Mouse (Mus musculus) heart, adult 2 months (tissue): Measurements from ENCODE around the gene Lats2. TPM values are rescaled to one million over a fixed set of nuclear protein-coding genes. Genes with fewer than 3 reads are reported as not detected.

Experiments
- DNase-seq, 2 experiments: peaks; one replicate each; pipeline ENCODE4 v3.0.0; 2021
- H3K27ac ChIP-seq: fragments of 200-600 bp; 2 replicates; pipeline ENCODE4 v1.8.1; 2022
- H3K27me3 ChIP-seq: fragments of 200-500 bp; 2 replicates; pipeline ENCODE4 v1.6.1; 2012; ENCODE audit warnings: mild to moderate bottlenecking, low read length, inconsistent platforms, mixed read lengths; ENCODE audit not compliant: control insufficient read depth, insufficient read depth
- H3K36me3 ChIP-seq: fragments of 200-500 bp; 2 replicates; pipeline ENCODE4 v1.6.1; 2012; ENCODE audit warnings: low read length, inconsistent platforms; ENCODE audit not compliant: control insufficient read depth, insufficient read depth
- H3K4me1 ChIP-seq: fragments of 200-500 bp; 2 replicates; pipeline ENCODE4 v1.6.1; 2011; ENCODE audit warnings: low read length; ENCODE audit not compliant: control insufficient read depth, insufficient read depth
- H3K4me3 ChIP-seq: fragments of 200-600 bp; 2 replicates; pipeline ENCODE4 v1.8.1; 2022
- H3K79me2 ChIP-seq: fragments of 200-500 bp; replicated peaks from 2 replicates; pipeline ENCODE4 v1.6.1; 2012; ENCODE audit warnings: mild to moderate bottlenecking, inconsistent platforms, low read length, moderate library complexity, mixed read lengths; ENCODE audit not compliant: control insufficient read depth, insufficient read depth
- H3K9ac ChIP-seq: fragments of 200-500 bp; 2 replicates; pipeline ENCODE4 v1.6.1; 2012; ENCODE audit warnings: low read depth, mild to moderate bottlenecking, control low read depth, inconsistent platforms, low read length, mixed read lengths
- CTCF ChIP-seq: fragments of 200-600 bp; IDR thresholded peaks from 2 replicates; pipeline ENCODE4 v1.8.1; 2022; ENCODE audit warnings: antibody characterized with exemption, mild to moderate bottlenecking, moderate library complexity
- EP300 ChIP-seq: fragments of 200-500 bp; IDR thresholded peaks from 2 replicates; pipeline ENCODE4 v1.6.1; 2011; ENCODE audit warnings: low read depth, low read length, control low read depth; ENCODE audit not compliant: insufficient read depth
- POLR2A ChIP-seq: fragments of 200-500 bp; IDR thresholded peaks from 2 replicates; pipeline ENCODE4 v1.6.1; 2011; ENCODE audit warnings: mild to moderate bottlenecking, low read depth, low read length, control low read depth; ENCODE audit not compliant: insufficient read depth
- WGBS: fragments of 180-500 bp; shearing (Covaris S2); methylation state at CpG from one replicate; pipeline ENCODE4 v1.1.7; 2018; 5-methylcytosine and 5-hydroxymethylcytosine counted together
- intact Hi-C: fragments of 180-260 bp; cut with DNase I; formaldehyde crosslinking; loops from one replicate; pipeline ENCODE4 v1.15.1; 2025
- polyA plus RNA-seq: library from polyadenylated mRNA; depleted of rRNA; stranded (reverse); fragments of >200 nt; gene quantifications from 2 replicates; pipeline ENCODE4 v1.2.3, GENCODE M21; 2012
- total RNA-seq, 2 experiments: library from RNA; stranded (reverse); gene quantifications; 2 replicates each; pipeline ENCODE4 v1.2.3; 2021

The Lats2 gene
- total and polyA plus RNA-seq, 3 experiments: 18.6 to 31.2 (median 30.1) TPM

- H3K36me3 ChIP-seq: no peaks in the 10 kb centered on the region
- WGBS: 92% methylated on average over 9 of the region's 9 CpGs
- H3K4me3 ChIP-seq: no peak overlapping the region
- H3K27ac ChIP-seq: no peak overlapping the region
- no peaks in the 10 kb centered on the region for H3K27me3 ChIP-seq
- H3K4me1 ChIP-seq: no peaks in the 10 kb centered on the region
- no peak for TF ChIP-seq POLR2A
- TF ChIP-seq CTCF: no peak
- no peak for TF ChIP-seq EP300
- intact Hi-C loops: loop anchor here (10.0 kb wide), 1 partner anchor 105 kb away; no protein-coding TSS in a partner anchor
- H3K79me2 ChIP-seq: no peaks in the 10 kb centered on the region
- no peak overlapping the region for H3K9ac ChIP-seq
- DNase-seq: no peak
Measured at GRCm38 (mm10) chr14:57789759-57790158, 31.6 kb upstream of the Lats2 start.

- intact Hi-C loops: no loop called here
- TF ChIP-seq POLR2A: no peak
- TF ChIP-seq CTCF: no peak
- H3K79me2 ChIP-seq: no peaks in the 10 kb centered on the region
- H3K27ac ChIP-seq: no peak overlapping the region
- no peaks in the 10 kb centered on the region for H3K36me3 ChIP-seq
- H3K27me3 ChIP-seq: no peaks in the 10 kb centered on the region
- DNase-seq: no peak
- no peak overlapping the region for H3K9ac ChIP-seq
- no peaks in the 10 kb centered on the region for H3K4me1 ChIP-seq
- H3K4me3 ChIP-seq: no peak overlapping the region
- 81% methylated on average over 2 of the region's 2 CpGs for WGBS
Measured at GRCm38 (mm10) chr14:57789311-57789710, 31.1 kb upstream of the Lats2 start.

- Histone ChIP-seq H3K79me2 (no peaks in the 10 kb centered on the region), H3K9ac (no peak overlapping the region), H3K27me3 (no peaks in the 10 kb centered on the region), H3K4me3 (no peak overlapping the region), H3K36me3 (no peaks in the 10 kb centered on the region), H3K27ac (no peak overlapping the region), H3K4me1 (no peaks in the 10 kb centered on the region)
- no peak for DNase-seq
- intact Hi-C loops: no loop called here
- TF ChIP-seq POLR2A (no peak), CTCF (no peak), EP300 (no peak)
- WGBS: 51% methylated on average over 4 of the region's 4 CpGs
Measured at GRCm38 (mm10) chr14:57787406-57787805, 29.2 kb upstream of the Lats2 start.

- Histone ChIP-seq H3K27me3 (no peaks in the 10 kb centered on the region), H3K4me3 (no peak overlapping the region), H3K36me3 (no peaks in the 10 kb centered on the region), H3K9ac (no peak overlapping the region), H3K27ac (no peak overlapping the region), H3K79me2 (no peaks in the 10 kb centered on the region), H3K4me1 (peaks cover 2% of the 10 kb centered on the region)
- 68% methylated on average over 6 of the region's 6 CpGs for WGBS
- DNase-seq: no peak
- TF ChIP-seq POLR2A (no peak), EP300 (no peak), CTCF (no peak)
- intact Hi-C loops: no loop called here
Measured at GRCm38 (mm10) chr14:57772157-57772815, 14.1 kb upstream of the Lats2 start.

GRCm38 (mm10) chr14:57769102-57769501, 10.9 kb upstream of the Lats2 start:
- TF ChIP-seq POLR2A (no peak), EP300 (no peak), CTCF (no peak)
- Histone ChIP-seq H3K36me3 (no peaks in the 10 kb centered on the region), H3K27ac (no peak overlapping the region), H3K4me3 (no peak overlapping the region), H3K9ac (no peak overlapping the region), H3K4me1 (peaks cover 2% of the 10 kb centered on the region), H3K79me2 (no peaks in the 10 kb centered on the region), H3K27me3 (no peaks in the 10 kb centered on the region)
- intact Hi-C loops: no loop called here
- WGBS: 53% methylated on average over 5 of the region's 5 CpGs
- DNase-seq: peak in 1 of 2 experiments; percentile 9
